Mouse (Mus musculus): ENCODE measurements at regions not wholly inside any gene's neighbourhood (a gene's known extent, or its start where the extent isn't known, plus 50 kb on each side); places are given as distances from the start of the nearest gene placed in this dataset.

- H3K27me3 ChIP-seq (ENCODE audit: control insufficient read depth, insufficient read depth, low read length, poor library complexity, severe bottlenecking) = no peaks in the 10 kb centered on the region
- DNase-seq (ENCODE audit: low read depth, low spot score) = no peak
- no peaks in the 10 kb centered on the region for H3K36me3 ChIP-seq (ENCODE audit: control insufficient read depth, insufficient read depth, low read length, poor library complexity, severe bottlenecking)
Observed at GRCm38 (mm10) chr13:6178362-6179070, 317.2 kb downstream of the Klf6 start.

- H3K36me3 ChIP-seq (ENCODE audit: control insufficient read depth, insufficient read depth, low read length, poor library complexity, severe bottlenecking) = no peaks in the 10 kb centered on the region
- DNase-seq (ENCODE audit: low read depth, low spot score) = no peak
- H3K27me3 ChIP-seq (ENCODE audit: control insufficient read depth, insufficient read depth, low read length, poor library complexity, severe bottlenecking) = no peaks in the 10 kb centered on the region
Observed at GRCm38 (mm10) chr13:6189133-6189532, 327.9 kb downstream of the Klf6 start.

GRCm38 (mm10) chr13:6189566-6189965 lies 328.3 kb downstream of the Klf6 start:
- DNase-seq (ENCODE audit: low read depth, low spot score) = no peak
- H3K27me3 ChIP-seq (ENCODE audit: control insufficient read depth, insufficient read depth, low read length, poor library complexity, severe bottlenecking) = no peaks in the 10 kb centered on the region
- H3K36me3 ChIP-seq (ENCODE audit: control insufficient read depth, insufficient read depth, low read length, poor library complexity, severe bottlenecking) = no peaks in the 10 kb centered on the region

- H3K36me3 ChIP-seq (ENCODE audit: control insufficient read depth, insufficient read depth, low read length, poor library complexity, severe bottlenecking) = no peaks in the 10 kb centered on the region
- DNase-seq (ENCODE audit: low read depth, low spot score) = no peak
- H3K27me3 ChIP-seq (ENCODE audit: control insufficient read depth, insufficient read depth, low read length, poor library complexity, severe bottlenecking) = no peaks in the 10 kb centered on the region
Observed at GRCm38 (mm10) chr13:6191186-6191914, 330.1 kb downstream of the Klf6 start.

- no peaks in the 10 kb centered on the region for H3K36me3 ChIP-seq (ENCODE audit: control insufficient read depth, insufficient read depth, low read length, poor library complexity, severe bottlenecking)
- no peaks in the 10 kb centered on the region for H3K27me3 ChIP-seq (ENCODE audit: control insufficient read depth, insufficient read depth, low read length, poor library complexity, severe bottlenecking)
- no peak for DNase-seq (ENCODE audit: low read depth, low spot score)
Observed at GRCm38 (mm10) chr13:6191915-6192295, 330.6 kb downstream of the Klf6 start.

GRCm38 (mm10) chr13:6196690-6197089 lies 335.4 kb downstream of the Klf6 start:
- no peak for DNase-seq (ENCODE audit: low read depth, low spot score)
- Histone ChIP-seq H3K27me3 (ENCODE audit: control insufficient read depth, insufficient read depth, low read length, poor library complexity, severe bottlenecking) (no peaks in the 10 kb centered on the region), H3K36me3 (ENCODE audit: control insufficient read depth, insufficient read depth, low read length, poor library complexity, severe bottlenecking) (no peaks in the 10 kb centered on the region)

GRCm38 (mm10) chr13:6199107-6199506 lies 337.8 kb downstream of the Klf6 start:
- H3K36me3 ChIP-seq (ENCODE audit: control insufficient read depth, insufficient read depth, low read length, poor library complexity, severe bottlenecking) = no peaks in the 10 kb centered on the region
- DNase-seq (ENCODE audit: low read depth, low spot score) = no peak
- no peaks in the 10 kb centered on the region for H3K27me3 ChIP-seq (ENCODE audit: control insufficient read depth, insufficient read depth, low read length, poor library complexity, severe bottlenecking)

GRCm38 (mm10) chr13:6201516-6201915 lies 340.2 kb downstream of the Klf6 start:
- Histone ChIP-seq H3K27me3 (ENCODE audit: control insufficient read depth, insufficient read depth, low read length, poor library complexity, severe bottlenecking) (no peaks in the 10 kb centered on the region), H3K36me3 (ENCODE audit: control insufficient read depth, insufficient read depth, low read length, poor library complexity, severe bottlenecking) (no peaks in the 10 kb centered on the region)
- DNase-seq (ENCODE audit: low read depth, low spot score) = no peak

- Histone ChIP-seq H3K27me3 (ENCODE audit: control insufficient read depth, insufficient read depth, low read length, poor library complexity, severe bottlenecking) (no peaks in the 10 kb centered on the region), H3K36me3 (ENCODE audit: control insufficient read depth, insufficient read depth, low read length, poor library complexity, severe bottlenecking) (no peaks in the 10 kb centered on the region)
- no peak for DNase-seq (ENCODE audit: low read depth, low spot score)
Observed at GRCm38 (mm10) chr13:6204801-6205200, 343.1 kb upstream of the Pitrm1 start.

GRCm38 (mm10) chr13:6212550-6212949 lies 335.4 kb upstream of the Pitrm1 start:
- Histone ChIP-seq H3K36me3 (ENCODE audit: control insufficient read depth, insufficient read depth, low read length, poor library complexity, severe bottlenecking) (no peaks in the 10 kb centered on the region), H3K27me3 (ENCODE audit: control insufficient read depth, insufficient read depth, low read length, poor library complexity, severe bottlenecking) (no peaks in the 10 kb centered on the region)
- no peak for DNase-seq (ENCODE audit: low read depth, low spot score)

- DNase-seq (ENCODE audit: low read depth, low spot score) = no peak
- H3K36me3 ChIP-seq (ENCODE audit: control insufficient read depth, insufficient read depth, low read length, poor library complexity, severe bottlenecking) = no peaks in the 10 kb centered on the region
Observed at GRCm38 (mm10) chr13:6214189-6214588, 333.8 kb upstream of the Pitrm1 start.

GRCm38 (mm10) chr13:6226087-6226643 lies 321.8 kb upstream of the Pitrm1 start:
- Histone ChIP-seq H3K27me3 (ENCODE audit: control insufficient read depth, insufficient read depth, low read length, poor library complexity, severe bottlenecking) (no peaks in the 10 kb centered on the region; the same call in 1 of the 2 replicates), H3K36me3 (ENCODE audit: control insufficient read depth, insufficient read depth, low read length, poor library complexity, severe bottlenecking) (no peaks in the 10 kb centered on the region)
- DNase-seq (ENCODE audit: low read depth, low spot score) = no peak

More at GRCm38 (mm10) chr13:6214189-6214588, 333.8 kb upstream of the Pitrm1 start:
- no peaks in the 10 kb centered on the region for H3K27me3 ChIP-seq (ENCODE audit: control insufficient read depth, insufficient read depth, low read length, poor library complexity, severe bottlenecking)

- DNase-seq (ENCODE audit: low read depth, low spot score) = no peak
- Histone ChIP-seq H3K36me3 (ENCODE audit: control insufficient read depth, insufficient read depth, low read length, poor library complexity, severe bottlenecking) (no peaks in the 10 kb centered on the region), H3K27me3 (ENCODE audit: control insufficient read depth, insufficient read depth, low read length, poor library complexity, severe bottlenecking) (no peaks in the 10 kb centered on the region; the same call in 1 of the 2 replicates)
Observed at GRCm38 (mm10) chr13:6228278-6228677, 319.7 kb upstream of the Pitrm1 start.

GRCm38 (mm10) chr13:6235394-6235793 lies 312.6 kb upstream of the Pitrm1 start:
- no peaks in the 10 kb centered on the region for H3K36me3 ChIP-seq (ENCODE audit: control insufficient read depth, insufficient read depth, low read length, poor library complexity, severe bottlenecking)
- H3K27me3 ChIP-seq (ENCODE audit: control insufficient read depth, insufficient read depth, low read length, poor library complexity, severe bottlenecking) = no peaks in the 10 kb centered on the region
- no peak for DNase-seq (ENCODE audit: low read depth, low spot score)

GRCm38 (mm10) chr13:6236503-6236902 lies 311.4 kb upstream of the Pitrm1 start:
- no peaks in the 10 kb centered on the region for H3K36me3 ChIP-seq (ENCODE audit: control insufficient read depth, insufficient read depth, low read length, poor library complexity, severe bottlenecking)
- DNase-seq (ENCODE audit: low read depth, low spot score) = no peak
- H3K27me3 ChIP-seq (ENCODE audit: control insufficient read depth, insufficient read depth, low read length, poor library complexity, severe bottlenecking) = no peaks in the 10 kb centered on the region

All from splenic B cell, adult 2 months (primary cell).